Mouse (Mus musculus): Measurements from ENCODE around the gene Diras2. TPM values are rescaled to one million over a fixed set of nuclear protein-coding genes. Genes with fewer than 3 reads are reported as not detected.
"Not testable (repeated sequence)": the region's sequence is repeated elsewhere in the genome, so short reads cannot be mapped to it uniquely, and the experiment has no call there.

Diras2 gene
- total RNA-seq, 1 experiment from 2014 or later = 0.19 TPM

- ATAC-seq (replicated peaks; ENCODE audit: insufficient number of reproducible peaks, low FRiP score, low TSS enrichment, poor library complexity, severe bottlenecking) = no peak
Measured at GRCm38 (mm10) chr13:52526249-52527035, 4.6 kb downstream of the Diras2 start.

- no peak for ATAC-seq (replicated peaks; ENCODE audit: insufficient number of reproducible peaks, low FRiP score, low TSS enrichment, poor library complexity, severe bottlenecking)
Measured at GRCm38 (mm10) chr13:52524313-52524712, 6.8 kb downstream of the Diras2 start.

GRCm38 (mm10) chr13:52521176-52521575, 9.9 kb downstream of the Diras2 start:
- no peak for ATAC-seq (replicated peaks; ENCODE audit: insufficient number of reproducible peaks, low FRiP score, low TSS enrichment, poor library complexity, severe bottlenecking)

DNA sequence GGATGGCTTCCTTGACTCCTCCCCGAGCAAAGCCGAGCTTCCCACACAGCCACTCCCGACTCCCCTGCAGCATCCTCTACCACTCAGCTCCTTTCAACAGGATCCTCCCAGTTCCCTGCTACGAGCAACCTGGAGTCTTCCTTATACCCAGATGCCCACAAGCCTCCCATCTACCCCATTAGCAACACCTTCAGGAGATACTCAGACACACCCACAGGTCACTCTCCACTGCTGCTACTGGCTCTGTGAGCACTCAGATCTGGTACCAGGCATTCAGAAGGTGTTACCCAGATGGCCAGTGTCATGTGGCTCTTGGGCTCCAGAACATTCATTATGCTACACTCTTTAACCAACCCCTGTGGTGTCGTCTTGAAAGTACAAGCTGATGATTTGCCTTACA, 11.7 kb downstream of the Diras2 start:
- no peak for ATAC-seq (replicated peaks; ENCODE audit: insufficient number of reproducible peaks, low FRiP score, low TSS enrichment, poor library complexity, severe bottlenecking)

- no peak for ATAC-seq (replicated peaks; ENCODE audit: insufficient number of reproducible peaks, low FRiP score, low TSS enrichment, poor library complexity, severe bottlenecking)
Measured at GRCm38 (mm10) chr13:52518377-52518776, 12.7 kb downstream of the Diras2 start.

GRCm38 (mm10) chr13:52517021-52517420, 14.1 kb downstream of the Diras2 start:
- ATAC-seq (replicated peaks; ENCODE audit: insufficient number of reproducible peaks, low FRiP score, low TSS enrichment, poor library complexity, severe bottlenecking) = no peak

DNA sequence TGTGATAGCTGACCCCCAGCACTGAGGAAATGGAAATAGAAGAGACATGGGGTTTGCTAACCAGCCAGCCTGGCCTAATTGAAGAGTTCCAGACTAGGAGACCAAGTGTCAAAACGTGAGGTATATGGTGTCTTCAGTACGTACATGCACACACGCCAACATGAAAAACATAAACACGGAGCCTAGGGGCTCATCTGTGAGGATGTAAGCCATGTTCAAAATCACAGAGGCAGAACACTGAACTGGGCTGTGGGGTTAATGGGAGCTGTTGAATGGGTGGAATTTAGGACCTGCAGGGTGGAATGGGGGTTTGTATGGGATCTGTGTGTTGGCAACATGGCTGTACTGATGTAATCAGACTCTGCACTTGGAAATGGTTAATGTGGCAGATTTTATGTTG, 14.5 kb downstream of the Diras2 start:
- ATAC-seq (replicated peaks; ENCODE audit: insufficient number of reproducible peaks, low FRiP score, low TSS enrichment, poor library complexity, severe bottlenecking) = no peak

GRCm38 (mm10) chr13:52516051-52516450, 15.0 kb downstream of the Diras2 start:
- ATAC-seq (replicated peaks; ENCODE audit: insufficient number of reproducible peaks, low FRiP score, low TSS enrichment, poor library complexity, severe bottlenecking) = no peak

DNA sequence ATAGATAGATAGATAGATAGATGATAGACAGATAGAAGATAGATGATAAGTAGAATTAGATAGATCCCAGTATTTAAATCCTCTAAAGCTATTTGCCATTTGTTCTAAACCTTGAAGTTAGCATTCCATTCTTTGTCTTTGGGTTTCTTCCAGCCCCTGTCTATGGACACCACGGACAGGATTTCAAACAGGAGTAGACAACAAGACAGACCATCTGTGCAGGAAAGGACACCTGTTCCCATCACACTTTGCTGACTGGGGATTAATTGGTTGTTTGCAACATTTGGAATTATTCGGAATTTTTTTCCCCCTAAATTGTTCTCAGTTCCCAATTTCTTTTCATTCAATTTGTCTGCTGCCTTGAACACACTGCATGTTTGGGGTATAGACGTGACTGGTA, 17.5 kb downstream of the Diras2 start:
- ATAC-seq (replicated peaks; ENCODE audit: insufficient number of reproducible peaks, low FRiP score, low TSS enrichment, poor library complexity, severe bottlenecking) = no peak

- ATAC-seq (replicated peaks; ENCODE audit: insufficient number of reproducible peaks, low FRiP score, low TSS enrichment, poor library complexity, severe bottlenecking) = no peak
Measured at GRCm38 (mm10) chr13:52512356-52512755, 18.7 kb downstream of the Diras2 start.

GRCm38 (mm10) chr13:52510172-52510880, 20.8 kb downstream of the Diras2 start:
- no peak for ATAC-seq (replicated peaks; ENCODE audit: insufficient number of reproducible peaks, low FRiP score, low TSS enrichment, poor library complexity, severe bottlenecking)

- no peak for ATAC-seq (replicated peaks; ENCODE audit: insufficient number of reproducible peaks, low FRiP score, low TSS enrichment, poor library complexity, severe bottlenecking)
Measured at GRCm38 (mm10) chr13:52507460-52508293, 23.4 kb downstream of the Diras2 start.

- not testable (repeated sequence) for ATAC-seq (replicated peaks; ENCODE audit: insufficient number of reproducible peaks, low FRiP score, low TSS enrichment, poor library complexity, severe bottlenecking)
Measured at GRCm38 (mm10) chr13:52506822-52507221, 24.3 kb downstream of the Diras2 start.

DNA sequence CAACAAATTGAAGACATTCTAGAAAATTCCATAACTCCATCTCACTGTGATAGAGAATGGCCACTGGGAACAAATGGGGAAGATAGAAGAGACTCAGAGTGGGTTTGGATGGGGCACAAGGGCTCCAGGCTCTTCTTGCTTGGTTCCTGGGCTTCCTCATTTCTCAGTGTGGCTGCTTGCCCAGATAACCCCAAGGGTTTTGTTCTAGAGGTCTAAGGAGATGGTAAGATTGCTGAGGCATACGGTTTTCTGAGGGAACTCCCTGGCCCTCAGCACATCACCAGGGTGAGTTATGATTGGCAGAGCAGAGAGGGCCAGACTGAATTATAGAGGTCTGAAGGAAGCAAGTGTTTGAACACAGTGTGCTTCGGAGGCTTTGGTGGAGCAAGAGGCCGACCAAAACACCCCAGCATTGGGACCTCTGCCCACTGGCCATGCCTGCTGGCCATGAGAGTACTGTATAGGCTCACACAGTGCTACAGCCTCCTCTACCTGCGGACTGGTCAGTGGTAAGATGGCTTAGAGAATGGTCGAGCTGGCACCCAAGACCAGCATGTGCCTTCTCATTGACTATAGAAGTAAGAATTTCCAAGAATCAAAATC, 25.3 kb downstream of the Diras2 start:
- ATAC-seq (replicated peaks; ENCODE audit: insufficient number of reproducible peaks, low FRiP score, low TSS enrichment, poor library complexity, severe bottlenecking) = not testable (repeated sequence)

- ATAC-seq (replicated peaks; ENCODE audit: insufficient number of reproducible peaks, low FRiP score, low TSS enrichment, poor library complexity, severe bottlenecking) = no peak
Measured at GRCm38 (mm10) chr13:52501686-52502085, 29.4 kb downstream of the Diras2 start.

DNA sequence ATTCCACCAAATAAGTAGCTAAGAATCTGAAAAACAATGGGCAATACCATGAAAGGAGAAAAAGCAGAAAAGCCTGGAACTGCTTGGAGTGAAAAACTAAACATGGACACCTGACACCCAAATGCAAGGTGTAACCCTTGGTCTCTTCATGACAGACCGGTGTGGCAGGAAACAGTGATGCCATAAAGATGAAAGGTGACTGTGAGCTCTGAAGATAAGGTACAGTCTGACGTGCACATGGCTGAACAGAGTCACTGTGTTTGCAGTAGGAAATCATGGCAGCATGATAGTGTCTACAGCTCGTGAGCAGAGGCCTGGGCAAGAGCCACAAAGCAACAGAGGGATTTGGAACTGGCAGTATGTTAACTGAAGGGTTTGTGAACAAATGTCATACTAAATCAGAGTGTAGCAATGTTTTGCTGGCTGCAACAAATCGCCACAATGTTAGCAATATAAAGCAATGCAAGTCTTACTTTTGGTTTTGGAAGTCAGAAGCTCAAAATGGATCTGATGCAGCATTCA, 34.0 kb downstream of the Diras2 start:
- no peak for ATAC-seq (replicated peaks; ENCODE audit: insufficient number of reproducible peaks, low FRiP score, low TSS enrichment, poor library complexity, severe bottlenecking)

DNA sequence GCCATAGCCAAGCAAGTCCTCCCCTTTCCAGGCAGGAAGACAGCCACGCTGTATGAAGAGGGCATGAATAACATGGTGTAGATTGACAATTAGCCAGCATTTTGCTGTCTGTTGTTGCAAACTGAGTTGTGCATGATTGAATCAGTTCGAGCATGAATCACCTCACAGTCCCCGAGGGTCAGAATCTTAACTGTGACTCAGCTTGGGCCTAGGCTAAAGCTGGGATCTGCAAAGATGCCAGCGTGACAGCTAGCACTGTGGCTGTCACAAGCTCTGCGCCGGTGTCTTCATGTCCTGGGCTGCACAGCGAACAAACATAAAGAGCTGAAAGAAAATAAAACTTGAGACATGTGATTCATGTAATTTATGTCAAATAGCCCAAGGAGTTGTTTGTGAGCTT, 42.3 kb downstream of the Diras2 start:
- ATAC-seq (replicated peaks; ENCODE audit: insufficient number of reproducible peaks, low FRiP score, low TSS enrichment, poor library complexity, severe bottlenecking) = no peak

DNA sequence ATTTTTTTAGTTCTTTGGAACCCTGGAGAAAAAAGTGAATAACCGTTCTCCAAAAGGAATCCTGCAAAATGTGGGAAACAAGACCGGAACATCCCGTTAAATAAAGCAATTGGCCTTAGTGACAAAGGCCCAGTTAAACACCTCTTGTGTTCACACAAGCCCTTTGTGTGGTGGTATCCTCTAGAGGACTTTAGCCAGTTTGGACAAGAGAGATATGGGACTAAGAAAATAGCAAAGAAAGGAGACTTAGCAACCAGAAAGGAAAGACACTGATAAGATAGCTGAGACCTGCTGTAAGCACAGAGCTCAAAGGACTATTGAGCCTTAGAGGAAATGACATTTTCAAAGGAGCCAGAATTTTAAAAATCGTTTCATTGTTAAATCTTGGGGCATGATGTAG, 47.0 kb downstream of the Diras2 start:
- ATAC-seq (replicated peaks; ENCODE audit: insufficient number of reproducible peaks, low FRiP score, low TSS enrichment, poor library complexity, severe bottlenecking) = no peak

DNA sequence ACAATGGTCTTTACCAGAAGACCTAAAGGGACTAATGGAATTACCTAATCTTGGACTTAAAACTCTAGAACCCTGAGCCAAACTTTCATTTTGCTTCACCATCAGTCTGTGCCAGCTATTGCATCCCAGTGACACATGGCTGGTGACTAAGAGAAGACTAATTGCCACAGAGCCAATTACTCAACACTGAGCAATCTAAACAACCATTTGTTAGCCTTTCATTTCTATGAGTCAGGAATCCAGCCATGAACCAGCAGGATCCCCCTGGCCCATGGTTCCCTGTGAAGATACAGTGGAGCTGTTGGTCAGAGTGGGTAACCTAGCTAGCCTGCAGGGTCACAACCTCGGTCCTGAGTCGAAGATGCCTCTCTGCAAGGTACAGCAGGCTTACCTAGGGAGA, 49.3 kb downstream of the Diras2 start:
- no peak for ATAC-seq (replicated peaks; ENCODE audit: insufficient number of reproducible peaks, low FRiP score, low TSS enrichment, poor library complexity, severe bottlenecking)
